Mouse (Mus musculus): ENCODE data around the gene Map2k4.

Map2k4 gene

DNA sequence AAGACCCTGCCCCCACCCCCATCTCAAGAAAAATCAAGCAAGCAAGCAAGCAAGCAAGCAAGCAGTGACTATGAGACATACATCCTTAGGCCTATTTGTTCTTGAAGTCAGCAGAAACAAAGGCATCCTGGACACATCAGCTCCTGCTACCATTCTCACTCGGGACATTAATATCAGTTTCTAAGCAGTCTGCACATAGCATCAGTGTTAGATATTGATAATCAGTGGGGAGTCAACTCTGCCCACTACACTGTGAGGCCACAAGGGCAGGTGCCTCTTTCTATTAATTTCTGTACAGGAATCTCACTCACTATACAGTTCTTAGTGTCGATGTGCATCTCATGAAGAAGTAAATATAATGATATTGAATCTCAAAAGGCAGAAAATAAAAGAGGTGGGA is 14.6 kb downstream of the Map2k4 start:
- DNase-seq: peak; percentile 24

DNA sequence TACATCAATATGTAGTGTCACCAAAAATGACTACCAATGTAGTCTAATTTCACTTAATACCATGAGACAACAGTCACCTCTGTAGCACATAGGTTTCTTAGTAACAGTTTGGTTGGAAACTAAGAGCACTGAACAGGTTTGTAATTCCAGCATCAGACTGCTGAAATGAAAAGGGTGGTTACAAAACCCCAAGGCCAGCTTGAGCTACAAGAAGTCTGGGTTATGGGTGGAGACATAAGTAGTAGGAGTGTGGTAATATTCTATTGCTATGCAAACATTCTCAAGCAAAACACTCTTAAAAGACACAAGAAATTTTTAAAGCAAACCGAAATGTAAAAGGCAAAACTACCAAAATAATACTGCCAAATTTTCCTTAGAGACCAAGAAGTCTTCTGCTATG is 16.6 kb downstream of the Map2k4 start:
- DNase-seq: no peak

DNA sequence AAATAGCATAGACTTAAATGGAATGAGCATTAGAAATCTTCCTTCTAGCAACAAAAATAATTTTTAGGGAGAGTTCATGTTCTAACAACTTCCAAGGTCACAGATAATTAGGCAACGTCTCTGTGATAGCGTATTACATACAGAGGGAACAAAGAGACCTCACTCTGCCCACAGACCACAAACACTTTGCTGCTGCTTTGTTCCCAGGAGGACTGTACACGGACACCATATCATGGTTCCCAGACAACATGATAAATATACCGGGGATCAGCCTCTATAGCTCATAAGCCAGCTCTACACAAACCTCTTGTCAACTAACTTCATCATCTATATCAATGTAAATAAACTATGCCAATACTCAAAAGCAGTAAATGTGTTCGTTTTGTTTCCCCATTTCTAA is 18.1 kb downstream of the Map2k4 start:
- DNase-seq: no peak

DNA sequence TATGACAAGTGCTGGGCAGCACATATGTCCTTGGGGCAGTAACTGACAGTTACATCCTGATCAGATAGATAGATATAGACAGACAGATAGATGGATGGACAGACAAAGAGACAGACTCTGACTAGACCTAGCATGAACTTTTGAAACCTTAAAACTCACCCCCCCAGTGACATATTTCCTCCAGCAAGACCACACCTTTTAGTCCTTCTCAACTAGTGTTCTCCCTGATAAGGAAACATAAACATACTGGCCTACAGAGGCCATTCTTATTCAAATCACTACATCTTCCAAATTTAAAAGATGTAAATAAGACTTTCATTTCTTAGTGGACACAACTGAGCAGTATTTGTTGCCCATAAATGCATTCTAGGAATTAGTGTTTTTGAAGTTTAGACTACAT is 19.7 kb downstream of the Map2k4 start:
- no peak for DNase-seq

DNA sequence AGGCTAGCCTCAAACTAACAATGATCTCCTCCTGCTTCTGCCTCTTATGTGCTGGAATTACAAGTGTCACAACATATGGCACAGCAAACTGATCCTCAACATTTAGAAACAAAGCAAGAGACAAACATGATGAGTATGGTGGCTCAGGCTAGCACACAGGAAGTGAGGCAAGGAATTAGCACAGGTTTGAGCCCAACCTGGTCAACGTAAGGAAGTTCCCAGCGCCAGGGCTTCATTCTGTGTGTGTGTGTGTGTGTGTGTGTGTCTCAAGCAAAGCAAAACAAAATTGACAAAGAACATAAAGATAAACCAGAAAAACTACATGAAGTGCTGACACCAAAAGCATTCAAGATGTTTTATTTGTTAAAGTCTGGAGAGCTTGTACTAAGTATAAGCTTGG is 27.2 kb downstream of the Map2k4 start:
- no peak for DNase-seq

DNA sequence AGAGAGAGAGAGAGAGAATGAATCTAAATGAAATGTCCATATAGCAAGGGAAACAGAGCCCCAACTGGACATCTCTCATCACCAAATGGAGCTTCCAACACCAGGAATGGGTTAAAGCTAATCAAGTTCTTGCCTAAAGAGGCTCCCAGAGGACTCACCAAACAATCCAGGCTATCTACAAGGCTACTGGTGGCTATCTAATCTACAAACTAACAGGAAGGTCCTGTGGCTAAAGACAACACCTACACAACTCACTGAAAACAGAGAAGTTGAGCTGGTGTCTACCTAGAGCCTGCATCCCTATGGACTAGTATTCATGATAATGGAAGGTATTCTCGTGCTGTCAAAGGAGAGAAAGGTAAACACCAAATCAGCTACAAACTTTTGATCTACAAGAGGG is 28.7 kb downstream of the Map2k4 start:
- no peak for DNase-seq

DNA sequence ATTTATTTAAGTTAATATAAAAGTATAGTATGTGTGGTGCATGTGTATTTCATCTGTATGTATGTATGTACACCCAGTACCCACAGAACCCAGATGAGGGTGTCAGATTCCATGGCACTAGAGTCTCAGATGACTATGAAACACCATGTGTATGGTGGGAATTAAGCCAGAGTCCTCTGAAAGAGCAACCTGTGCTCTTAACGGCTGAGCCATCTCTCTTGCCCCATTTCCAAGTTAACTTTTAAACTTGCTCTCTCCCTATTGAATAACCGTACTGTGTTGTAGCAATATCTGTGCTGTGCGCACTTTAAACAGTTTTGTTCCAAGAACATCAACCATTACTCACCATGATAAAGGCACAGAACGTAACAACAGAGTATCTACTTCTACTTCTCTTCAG is 33.9 kb downstream of the Map2k4 start:
- DNase-seq: no peak

DNA sequence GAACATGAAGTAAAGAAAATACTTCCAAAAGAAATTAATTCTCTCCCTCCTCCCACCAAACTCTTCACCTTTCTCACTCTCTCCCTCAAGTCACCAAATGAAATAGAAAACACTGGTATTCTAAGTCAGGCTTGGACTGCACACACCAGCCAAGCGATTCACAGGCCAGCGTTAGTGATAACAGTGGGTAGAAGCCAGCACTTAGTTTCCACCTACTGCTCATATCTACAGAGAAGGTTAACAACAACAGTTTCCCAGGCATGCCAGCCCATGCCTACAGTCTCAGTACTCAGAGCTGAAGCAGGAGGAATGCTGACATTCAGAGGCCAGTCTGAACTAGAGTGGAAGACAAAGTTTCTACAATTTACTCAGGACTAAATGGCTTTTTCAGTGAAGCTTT is 34.5 kb downstream of the Map2k4 start:
- DNase-seq: no peak

DNA sequence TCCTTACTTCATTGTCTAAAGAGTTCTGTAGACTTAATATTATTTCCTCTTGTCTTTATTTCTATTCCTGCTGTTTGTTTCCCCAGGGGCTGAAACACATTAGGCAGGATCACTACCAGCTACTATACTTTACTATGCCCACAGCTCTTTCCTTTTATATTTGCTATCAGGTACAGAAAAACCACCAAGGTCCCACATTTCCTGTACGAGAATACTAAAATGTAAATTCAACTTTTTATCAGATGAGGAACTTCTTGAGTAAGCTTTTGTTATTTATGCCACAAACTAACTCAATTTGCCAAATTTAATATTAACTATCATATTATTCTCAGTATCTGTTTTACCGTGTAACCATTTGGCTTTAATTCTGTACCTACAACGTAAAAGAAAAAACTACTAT is 37.6 kb downstream of the Map2k4 start:
- DNase-seq: no peak

DNA sequence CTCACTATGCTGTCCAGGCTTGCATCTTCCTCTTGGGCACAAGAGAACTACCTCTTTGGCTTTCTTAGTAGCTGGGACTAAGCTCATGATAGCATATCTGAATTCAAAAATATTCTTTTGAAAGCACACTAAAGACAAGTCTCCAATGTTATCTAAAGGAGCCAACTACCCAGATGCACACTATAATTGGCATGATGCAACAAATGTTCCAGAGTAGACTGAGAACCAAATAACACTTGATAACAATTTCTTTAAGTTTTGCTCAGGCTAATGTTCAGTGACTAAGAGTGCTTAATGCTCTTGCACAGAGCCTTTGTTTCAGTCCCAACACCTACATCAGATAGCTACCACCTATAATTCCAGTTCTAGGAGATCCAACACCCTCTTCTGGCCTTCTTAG is 40.7 kb downstream of the Map2k4 start:
- no peak for DNase-seq

DNA sequence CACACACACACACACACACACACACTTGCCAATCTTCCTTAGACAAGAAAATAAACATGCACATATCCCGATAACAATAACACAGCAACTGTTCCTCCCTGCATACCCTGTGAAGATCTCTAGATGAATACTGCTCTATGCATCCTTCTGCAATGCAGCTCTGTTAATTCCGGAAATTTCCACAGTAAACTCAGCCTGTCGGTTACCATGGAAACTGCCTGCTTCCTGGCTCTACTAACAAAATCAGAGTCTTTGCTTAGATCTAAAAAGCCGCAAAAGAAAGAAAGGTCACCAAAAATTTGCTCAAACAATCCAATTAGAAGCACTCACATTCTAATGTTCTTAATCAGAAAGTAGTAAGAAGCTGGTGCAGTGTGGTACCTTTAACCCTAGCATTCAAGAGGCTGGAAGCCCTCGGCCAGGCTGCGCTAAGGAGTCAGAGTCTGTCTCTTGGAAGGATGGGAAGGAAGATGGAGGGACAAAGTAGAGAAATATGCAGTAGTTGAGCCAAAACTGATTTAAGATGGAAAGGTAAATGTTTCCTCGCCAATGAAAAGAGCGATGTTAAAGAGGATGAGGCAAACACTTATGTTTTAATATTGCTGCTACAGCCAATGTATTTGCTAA is 42.3 kb downstream of the Map2k4 start:
- DNase-seq: no peak

DNA sequence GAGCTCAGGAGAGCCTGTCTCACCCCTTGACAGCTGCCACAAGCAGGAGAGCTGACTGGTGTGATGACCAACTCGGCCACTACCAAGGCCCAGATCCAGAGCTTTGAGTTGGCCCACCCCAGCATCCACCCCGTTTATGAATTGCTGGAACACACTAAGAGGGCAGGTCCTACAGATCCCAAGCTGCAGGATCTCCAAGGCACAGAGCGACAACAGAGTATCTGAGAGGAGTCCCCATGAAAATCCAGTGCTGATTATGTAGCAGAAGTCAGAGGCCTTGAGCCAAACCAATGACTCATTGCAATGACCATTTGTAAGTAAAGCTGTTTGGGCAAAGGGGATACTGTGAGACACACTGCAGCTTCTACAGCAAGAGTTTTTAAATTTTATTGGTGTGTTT is 44.2 kb downstream of the Map2k4 start:
- DNase-seq: no peak

DNA sequence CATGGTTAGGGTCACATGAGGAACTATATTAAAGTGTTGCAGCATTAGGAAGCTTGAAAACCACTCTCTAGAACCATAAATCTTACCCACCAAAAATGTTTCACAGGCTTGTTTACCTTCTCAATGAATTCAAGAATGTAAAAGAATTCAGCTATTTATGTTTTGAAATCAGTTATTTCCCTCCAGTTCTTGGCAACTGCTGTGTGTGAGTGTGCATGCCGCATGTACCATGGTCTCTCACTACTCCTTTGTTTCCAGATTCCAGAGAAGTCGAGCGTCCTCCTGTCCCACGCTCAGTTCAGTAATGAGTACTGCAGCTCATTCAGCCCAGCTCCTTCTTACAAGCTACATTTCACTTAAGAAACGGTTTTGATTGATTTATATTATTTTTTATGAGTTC is 47.3 kb downstream of the Map2k4 start:
- no peak for DNase-seq

DNA sequence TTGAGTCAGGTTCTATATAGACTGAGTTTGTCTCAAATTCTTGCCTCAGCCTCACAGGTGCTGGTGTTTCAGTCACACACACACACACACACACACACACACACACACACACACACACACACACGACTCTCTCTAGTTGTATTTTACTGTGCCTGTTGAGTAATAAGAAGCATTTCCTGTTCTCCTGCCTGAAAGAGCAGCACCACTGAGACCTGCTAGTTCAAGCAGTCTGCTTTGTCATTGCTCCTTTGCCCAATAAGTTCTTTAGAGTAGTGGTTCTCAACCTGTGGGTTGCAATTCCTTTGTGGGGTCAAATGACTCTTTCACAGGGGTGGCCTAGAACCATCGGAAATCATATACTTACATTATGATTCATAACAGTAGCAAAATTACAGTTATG is 47.7 kb downstream of the Map2k4 start:
- DNase-seq: no peak

DNA sequence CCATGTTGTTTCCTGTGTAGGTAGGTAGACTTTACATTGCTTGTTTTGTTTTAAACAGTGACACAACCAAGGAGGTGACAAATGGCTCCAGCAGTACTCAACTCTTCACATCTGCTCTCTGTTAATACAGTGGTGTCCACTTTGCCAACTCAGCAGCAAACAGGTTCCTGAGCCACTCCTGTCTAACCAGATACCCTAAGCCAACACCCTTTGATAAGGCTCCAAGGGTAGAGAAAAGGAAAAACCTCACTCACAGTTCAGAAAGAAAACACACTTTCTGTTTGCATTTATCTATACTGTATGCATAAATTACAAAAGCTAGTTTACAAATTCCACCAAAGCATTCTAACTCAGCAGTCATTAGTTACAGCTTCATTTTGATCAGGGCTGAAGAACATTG is 48.2 kb downstream of the Map2k4 start:
- DNase-seq: peak; percentile 58

DNA sequence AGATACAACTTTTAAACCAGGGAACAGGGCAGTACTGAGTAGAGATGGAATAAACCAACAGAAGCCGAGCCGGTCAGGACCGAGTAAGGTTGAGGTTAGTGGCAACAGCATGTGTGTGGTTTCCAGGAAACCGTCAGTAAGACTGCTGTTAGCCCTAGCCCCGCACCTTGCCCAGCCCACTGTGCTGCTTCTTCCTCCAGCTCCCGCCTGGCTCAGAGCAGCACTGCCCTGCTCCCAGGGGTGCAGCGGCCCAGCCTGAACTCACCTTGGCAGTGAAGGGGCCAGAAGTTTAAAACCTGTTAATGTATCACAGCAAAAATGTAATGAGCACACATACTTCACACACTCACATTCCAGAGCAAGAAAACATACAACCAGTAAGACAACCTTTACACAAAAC is 53.4 kb downstream of the Map2k4 start:
- DNase-seq: no peak

DNA sequence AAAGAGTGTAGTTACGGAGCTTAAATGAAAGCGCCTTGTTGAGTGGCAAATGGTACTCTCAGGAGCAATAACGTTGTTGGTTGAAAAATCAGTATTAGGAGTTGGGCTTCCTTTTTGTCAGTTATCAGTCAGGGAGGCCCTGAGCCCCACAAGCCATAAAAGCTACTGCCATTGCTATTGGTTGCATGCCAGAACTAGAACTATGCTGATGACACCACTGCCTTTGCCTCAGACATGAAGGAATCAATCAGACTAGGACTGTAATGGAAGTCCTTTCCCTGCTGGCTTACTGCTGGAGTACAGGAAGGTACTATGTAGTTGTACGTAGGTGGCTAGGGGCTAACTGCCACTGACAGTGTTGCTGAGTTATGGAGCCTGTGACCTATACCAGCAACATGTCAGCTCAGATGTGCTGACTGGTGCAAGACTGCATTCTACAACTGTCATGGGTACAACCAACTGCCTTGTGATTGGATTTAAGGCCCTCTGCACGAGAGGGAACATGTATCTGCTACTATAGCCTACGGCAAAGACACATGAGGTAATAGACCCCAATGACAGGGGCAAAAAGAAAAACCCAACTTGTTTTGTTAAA is 58.4 kb downstream of the Map2k4 start:
- DNase-seq: no peak

DNA sequence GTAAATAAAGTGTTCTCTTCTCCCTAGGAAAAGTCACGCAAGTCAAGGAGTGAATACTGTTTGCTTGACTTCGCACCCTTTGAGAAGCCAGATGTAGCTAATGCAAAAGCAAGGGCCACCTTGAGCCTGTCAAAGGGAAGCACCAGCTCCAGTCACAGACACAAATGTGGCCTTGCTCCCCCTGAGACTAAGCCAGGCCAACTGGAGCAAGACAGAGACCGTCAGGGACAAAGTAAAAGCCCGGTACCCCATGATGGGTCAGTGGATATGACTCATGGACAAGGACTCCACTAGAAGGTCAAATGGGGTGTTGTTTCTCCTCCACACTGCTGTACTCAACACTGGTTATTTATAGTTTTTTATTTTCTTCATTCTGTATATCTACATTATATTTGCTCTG is 59.2 kb downstream of the Map2k4 start:
- no peak for DNase-seq

DNA sequence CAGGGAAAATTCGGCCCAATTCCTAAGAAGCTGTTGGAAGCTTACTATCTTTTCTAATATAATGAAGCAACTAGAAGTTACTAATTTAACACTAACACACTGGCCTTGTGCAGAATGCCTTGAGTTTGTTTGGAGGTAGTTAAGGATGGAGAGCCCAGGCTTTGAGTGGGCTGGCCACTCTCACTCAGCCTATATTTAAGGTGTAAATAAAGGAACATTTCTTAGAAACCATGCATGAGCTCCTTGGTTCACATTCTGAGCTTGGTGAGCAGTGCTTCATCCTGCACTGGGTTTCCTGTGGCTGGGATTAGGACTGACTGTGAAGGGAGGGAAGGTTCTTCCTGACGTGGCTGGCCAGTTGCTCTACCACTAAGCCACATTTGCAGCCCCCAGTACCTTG is 64.4 kb downstream of the Map2k4 start:
- no peak for DNase-seq

DNA sequence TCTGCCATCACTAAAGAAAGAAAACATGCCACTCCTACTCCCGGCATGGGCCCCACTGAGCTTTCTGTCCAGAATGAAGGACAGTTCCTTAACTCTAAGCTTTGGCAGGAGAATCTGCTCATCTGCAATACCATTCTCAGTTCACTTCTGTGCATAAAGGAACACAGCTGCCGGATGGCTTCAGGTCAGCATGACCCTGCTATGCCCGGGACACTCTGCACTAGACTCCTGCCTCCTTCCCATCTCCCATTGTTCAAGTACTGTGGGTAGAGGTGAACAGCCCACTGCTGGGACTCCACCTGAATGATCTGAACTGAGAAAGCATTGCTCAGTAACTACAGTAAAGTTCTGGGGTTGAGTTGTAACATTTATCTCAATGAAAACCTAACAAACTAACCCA is 66.5 kb downstream of the Map2k4 start:
- DNase-seq: no peak

DNA sequence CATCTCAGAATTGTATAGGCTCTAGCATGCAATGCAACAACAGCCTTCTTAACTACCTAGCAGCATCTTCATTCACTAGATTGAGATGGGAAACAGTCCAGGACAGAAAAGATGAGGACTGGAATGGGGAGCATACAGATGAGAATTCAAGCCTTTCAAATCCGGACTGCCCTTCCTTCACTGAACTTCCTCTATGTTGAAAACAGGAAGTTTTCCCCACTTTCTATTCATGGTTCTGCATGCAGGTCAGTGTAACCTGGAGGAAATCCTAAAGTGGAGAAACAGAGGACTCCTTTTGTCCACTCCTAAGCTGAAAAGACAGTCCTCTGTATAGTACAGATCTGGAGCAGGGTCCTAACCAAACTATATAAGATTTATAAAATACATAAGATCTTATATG is 68.1 kb downstream of the Map2k4 start:
- no peak for DNase-seq

DNA sequence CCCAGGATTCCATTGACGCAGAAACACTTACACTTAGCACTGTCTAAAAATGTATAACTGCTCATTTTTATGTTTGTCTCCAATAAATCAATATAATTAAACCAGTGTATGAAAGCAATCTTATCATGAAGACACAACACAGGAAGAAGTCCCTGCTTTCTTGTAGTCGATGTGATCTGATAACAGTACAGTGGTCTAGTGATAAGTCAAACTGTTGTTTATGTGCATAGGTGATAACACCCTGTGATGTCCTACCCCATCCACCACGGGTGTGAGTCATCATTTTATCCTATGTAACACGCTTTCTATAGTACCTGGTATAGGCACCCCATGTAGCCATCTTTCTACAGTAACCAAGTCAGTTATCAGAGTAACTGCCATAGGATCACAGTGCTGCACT is 74.3 kb downstream of the Map2k4 start:
- no peak for DNase-seq

DNA sequence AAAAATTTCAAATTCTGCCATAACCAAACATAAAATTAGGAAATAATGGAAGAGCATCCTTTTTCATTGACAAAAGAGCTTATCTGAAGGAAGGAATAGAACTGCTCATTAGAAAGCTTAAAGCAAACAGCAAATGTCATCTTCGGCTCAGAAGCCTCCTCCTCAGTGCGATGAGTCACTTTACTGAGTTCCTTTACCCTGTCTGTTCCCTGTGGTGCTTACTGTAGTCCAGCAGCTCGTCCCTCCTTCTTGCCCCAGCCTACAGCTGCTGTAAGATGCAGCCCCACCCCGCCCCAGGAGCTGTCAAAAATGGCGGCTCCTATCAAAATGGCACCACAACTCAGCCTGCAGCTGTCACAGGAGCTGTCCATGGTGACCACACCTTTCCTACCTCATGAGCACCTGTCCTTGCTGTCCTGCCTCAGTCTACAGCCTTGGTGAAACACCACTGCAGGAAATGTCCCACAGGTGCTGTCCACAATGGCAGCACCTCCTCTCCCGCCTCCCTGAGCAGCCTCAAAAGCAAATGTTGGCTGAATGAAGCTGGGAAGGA is 75.3 kb downstream of the Map2k4 start:
- DNase-seq: no peak

DNA sequence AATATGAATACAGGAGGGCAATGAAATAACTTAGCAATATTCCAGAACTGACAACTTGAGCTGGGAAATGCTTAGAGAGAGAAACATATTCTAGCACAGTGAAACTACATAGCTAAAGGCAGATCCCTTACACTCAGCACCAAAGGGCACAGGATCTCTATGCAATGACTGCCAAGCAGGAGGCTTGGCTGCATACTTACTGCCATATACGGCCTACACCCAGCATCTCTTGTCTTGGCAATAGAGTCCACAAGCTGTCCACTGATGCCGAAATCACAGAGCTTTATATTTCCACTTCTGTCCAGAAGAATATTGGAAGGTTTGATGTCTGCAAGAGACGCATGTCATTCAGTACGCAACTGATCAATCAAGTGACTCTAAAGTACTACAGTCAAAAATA is 81.3 kb downstream of the Map2k4 start:
- no peak for DNase-seq

DNA sequence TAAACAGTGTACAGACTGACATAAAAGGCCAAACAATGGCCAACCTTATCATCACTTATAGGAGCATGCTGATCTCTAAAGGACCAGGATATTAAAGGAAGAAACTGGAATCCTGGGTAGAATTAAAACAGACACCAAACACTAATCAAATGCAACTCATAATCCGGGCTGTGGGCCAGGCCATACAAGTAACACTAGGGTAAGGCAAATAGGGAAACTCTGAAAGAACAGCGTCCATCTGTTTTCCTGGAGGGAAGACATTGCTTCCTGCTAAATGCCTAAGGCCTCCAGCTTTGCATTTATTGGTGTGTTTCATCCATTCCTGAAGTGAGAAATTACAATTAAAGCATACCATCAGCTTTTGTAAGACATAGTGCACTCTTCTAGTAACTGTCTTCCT is 81.9 kb downstream of the Map2k4 start:
- no peak for DNase-seq
